Mouse (Mus musculus) lung, embryonic 14.5 days (tissue): ENCODE measurements around the gene Igsf23. TPM values are rescaled to one million over a fixed set of nuclear protein-coding genes. Genes with fewer than 3 reads are reported as not detected.
"Not testable (repeated sequence)": the region's sequence is repeated elsewhere in the genome, so short reads cannot be mapped to it uniquely, and the experiment has no call there.

Source experiments
- ATAC-seq: fragments of 200-750 bp; cut with Nextera tagmentation; 2 replicates; pipeline ENCODE4 v1.8.0; 2017; ENCODE audit warnings: mild to moderate bottlenecking, moderate TSS enrichment, moderate library complexity; ENCODE audit not compliant: insufficient read depth
- DNase-seq: peaks from one replicate; pipeline ENCODE4 v3.0.0-alpha.2; 2015
- H3K27ac ChIP-seq: fragments of 300-500 bp; sonication (generic); 2 replicates; pipeline ENCODE4 v1.5.1; 2014; ENCODE audit warnings: low read depth, mild to moderate bottlenecking, moderate library complexity
- H3K27me3 ChIP-seq: fragments of 300-500 bp; sonication (generic); 2 replicates; pipeline ENCODE4 v1.6.1; 2014; ENCODE audit warnings: low read length, control low read depth; ENCODE audit not compliant: insufficient read depth
- H3K36me3 ChIP-seq: fragments of 300-500 bp; sonication (generic); 2 replicates; pipeline ENCODE4 v1.6.1; 2014; ENCODE audit warnings: control low read depth; ENCODE audit not compliant: insufficient read depth
- H3K4me1 ChIP-seq: fragments of 300-500 bp; sonication (generic); 2 replicates; pipeline ENCODE4 v1.6.1; 2014; ENCODE audit warnings: antibody characterized with exemption, control low read depth; ENCODE audit not compliant: insufficient read depth
- H3K4me2 ChIP-seq: fragments of 300-500 bp; sonication (generic); 2 replicates; pipeline ENCODE4 v1.6.1; 2014; ENCODE audit warnings: mild to moderate bottlenecking
- H3K4me3 ChIP-seq: fragments of 300-500 bp; sonication (generic); 2 replicates; pipeline ENCODE4 v1.5.1; 2014; ENCODE audit warnings: low read depth, low read length
- H3K9ac ChIP-seq: fragments of 300-500 bp; sonication (generic); 2 replicates; pipeline ENCODE4 v1.6.1; 2014
- H3K9me3 ChIP-seq: fragments of 300-500 bp; sonication (generic); 2 replicates; pipeline ENCODE4 v1.6.1; 2016; ENCODE audit warnings: low read depth, low read length, control low read depth
- CTCF ChIP-seq: IDR thresholded peaks from 2 replicates; pipeline ENCODE4 v1.5.1; 2016; ENCODE audit warnings: antibody characterized with exemption, low read depth
- WGBS: fragments of 180-500 bp; shearing (Covaris S2); extraction: QIAGEN DNeasy Blood & Tissue Kit; methylation state at CpG from one replicate; pipeline ENCODE4 v1.1.7; 2014; 5-methylcytosine and 5-hydroxymethylcytosine counted together
- polyA plus RNA-seq: library from polyadenylated mRNA; unstranded; fragments of >200 nt; fragmentation: Nextera tagmentation; extraction: Ambion mirVana; gene quantifications from 2 replicates; pipeline ENCODE4 v1.2.1, GENCODE M21; 2014

The Igsf23 gene
- polyA plus RNA-seq, 1 experiment from 2014 or later: 1.2 TPM

GRCm38 (mm10) chr7:19935961-19936360, 14.6 kb downstream of the Igsf23 start:
- ATAC-seq (no peak), DNase-seq (peak; percentile 73)
- Histone ChIP-seq H3K36me3 (no peaks in the 10 kb centered on the region), H3K4me3 (no peak overlapping the region), H3K9ac (no peak overlapping the region), H3K27ac (peak overlapping the region; percentile 48), H3K9me3 (no peaks in the 10 kb centered on the region), H3K27me3 (no peaks in the 10 kb centered on the region), H3K4me1 (0 out of 2 replicates have a peak, but pooled peaks cover 4% of the 10 kb centered on the region), H3K4me2 (no peak overlapping the region)
- 50% methylated on average over 6 of the region's 6 CpGs for WGBS
- TF ChIP-seq CTCF: no peak

- ATAC-seq (no peak), DNase-seq (no peak)
- TF ChIP-seq CTCF: no peak
- H3K9ac ChIP-seq: no peak overlapping the region
- no peaks in the 10 kb centered on the region for H3K27me3 ChIP-seq
- no peak overlapping the region for H3K4me2 ChIP-seq
- no peaks in the 10 kb centered on the region for H3K9me3 ChIP-seq
- 0 out of 2 replicates have a peak, but pooled peaks cover 4% of the 10 kb centered on the region for H3K4me1 ChIP-seq
- WGBS: 66% methylated on average over 20 of the region's 20 CpGs
- no peak overlapping the region for H3K4me3 ChIP-seq
- no peaks in the 10 kb centered on the region for H3K36me3 ChIP-seq
- peak overlapping the region; percentile 48; the same call in 1 of the 2 replicates for H3K27ac ChIP-seq
Measured at GRCm38 (mm10) chr7:19935171-19935751, 15.3 kb downstream of the Igsf23 start.

GRCm38 (mm10) chr7:19932877-19933809, 17.4 kb downstream of the Igsf23 start:
- no peaks in the 10 kb centered on the region for H3K4me1 ChIP-seq
- H3K4me2 ChIP-seq: peak overlapping the region; percentile 46
- H3K36me3 ChIP-seq: no peaks in the 10 kb centered on the region
- H3K9me3 ChIP-seq: no peaks in the 10 kb centered on the region
- H3K9ac ChIP-seq: no peak overlapping the region
- no peak overlapping the region for H3K4me3 ChIP-seq
- ATAC-seq (peak; percentile 48; the same call in 1 of the 2 replicates), DNase-seq (peak; percentile 78)
- H3K27ac ChIP-seq: peak overlapping the region; percentile 60; the same call in 1 of the 2 replicates
- no peaks in the 10 kb centered on the region for H3K27me3 ChIP-seq
- no peak for TF ChIP-seq CTCF
- 18% methylated on average over 21 of the region's 21 CpGs for WGBS

- Histone ChIP-seq H3K9ac (no peak overlapping the region), H3K4me3 (no peak overlapping the region), H3K9me3 (no peaks in the 10 kb centered on the region), H3K36me3 (no peaks in the 10 kb centered on the region), H3K4me2 (peak overlapping the region; percentile 33; the same call in 1 of the 2 replicates), H3K27me3 (no peaks in the 10 kb centered on the region), H3K27ac (0 out of 2 replicates have a peak overlapping the region, but pooled peaks have one; percentile 18), H3K4me1 (no peaks in the 10 kb centered on the region)
- peak; percentile 18 for DNase-seq
- 13% methylated on average over 13 of the region's 13 CpGs for WGBS
- TF ChIP-seq CTCF: no peak
- ATAC-seq: no peak
Measured at GRCm38 (mm10) chr7:19932133-19932876, 18.3 kb downstream of the Igsf23 start.

GRCm38 (mm10) chr7:19930481-19930880, 20.1 kb downstream of the Igsf23 start:
- not testable (repeated sequence) for H3K27me3 ChIP-seq, H3K9ac ChIP-seq, H3K4me2 ChIP-seq, H3K27ac ChIP-seq, ATAC-seq, H3K4me1 ChIP-seq, H3K9me3 ChIP-seq, H3K36me3 ChIP-seq, DNase-seq, H3K4me3 ChIP-seq
- 59% methylated on average over 6 of the region's 6 CpGs for WGBS

GRCm38 (mm10) chr7:19928486-19928885, 22.1 kb downstream of the Igsf23 start:
- TF ChIP-seq CTCF: no peak
- no peak for ATAC-seq
- DNase-seq: no peak
- no peaks in the 10 kb centered on the region for H3K9me3 ChIP-seq
- H3K36me3 ChIP-seq: no peaks in the 10 kb centered on the region
- 77% methylated on average over 5 of the region's 5 CpGs for WGBS
- H3K9ac ChIP-seq: no peak overlapping the region
- no peaks in the 10 kb centered on the region for H3K27me3 ChIP-seq
- no peak overlapping the region for H3K27ac ChIP-seq
- H3K4me1 ChIP-seq: no peaks in the 10 kb centered on the region
- H3K4me2 ChIP-seq: no peak overlapping the region
- no peak overlapping the region for H3K4me3 ChIP-seq
